Mouse (Mus musculus) neural tube, embryonic 14.5 days (tissue): ENCODE measurements around the gene Opcml. TPM values are rescaled to one million over a fixed set of nuclear protein-coding genes. Genes with fewer than 3 reads are reported as not detected.

Experiments
- ATAC-seq: fragments of 200-750 bp; cut with Nextera tagmentation; 2 replicates; pipeline ENCODE4 v1.8.0; 2017; ENCODE audit warnings: low read depth, mild to moderate bottlenecking, moderate TSS enrichment, moderate library complexity
- H3K27ac ChIP-seq: fragments of 300-500 bp; sonication (generic); 2 replicates; pipeline ENCODE4 v1.5.1; 2014; ENCODE audit warnings: low read depth, mild to moderate bottlenecking, control low read depth, low read length, moderate library complexity, mixed read lengths
- H3K27me3 ChIP-seq: fragments of 300-500 bp; sonication (generic); 2 replicates; pipeline ENCODE4 v1.6.1; 2014; ENCODE audit warnings: low read length; ENCODE audit not compliant: control insufficient read depth, insufficient read depth
- H3K36me3 ChIP-seq: fragments of 300-500 bp; sonication (generic); 2 replicates; pipeline ENCODE4 v1.6.1; 2014; ENCODE audit warnings: low read length, mixed read lengths; ENCODE audit not compliant: control insufficient read depth, insufficient read depth
- H3K4me1 ChIP-seq: fragments of 300-500 bp; sonication (generic); 2 replicates; pipeline ENCODE4 v1.6.1; 2014; ENCODE audit warnings: low read length; ENCODE audit not compliant: control insufficient read depth, insufficient read depth
- H3K4me2 ChIP-seq: fragments of 300-500 bp; sonication (generic); 2 replicates; pipeline ENCODE4 v1.6.1; 2014; ENCODE audit warnings: mild to moderate bottlenecking, low read depth, low read length, control low read depth
- H3K4me3 ChIP-seq: fragments of 300-500 bp; sonication (generic); 2 replicates; pipeline ENCODE4 v1.5.1; 2014; ENCODE audit warnings: low read depth, low read length, control low read depth, mixed read lengths
- H3K9ac ChIP-seq: fragments of 300-500 bp; sonication (generic); replicated peaks from 2 replicates; pipeline ENCODE4 v1.6.1; 2014; ENCODE audit warnings: low read depth, mild to moderate bottlenecking, control low read depth, low read length, mixed read lengths
- H3K9me3 ChIP-seq: fragments of 300-500 bp; sonication (generic); 2 replicates; pipeline ENCODE4 v1.6.1; 2016; ENCODE audit warnings: low read length; ENCODE audit not compliant: control insufficient read depth
- WGBS: fragments of 180-500 bp; shearing (Covaris S2); extraction: QIAGEN DNeasy Blood & Tissue Kit; methylation state at CpG from one replicate; pipeline ENCODE4 v1.1.7; 2014; 5-methylcytosine and 5-hydroxymethylcytosine counted together
- polyA plus RNA-seq: library from polyadenylated mRNA; unstranded; fragments of >200 nt; fragmentation: Nextera tagmentation; extraction: Ambion mirVana; gene quantifications from 2 replicates; pipeline ENCODE4 v1.2.1, GENCODE M21; 2014

Gene Opcml
- polyA plus RNA-seq, 1 experiment from 2014 or later = 49.3 TPM

- 45% methylated on average over 3 of the region's 3 CpGs for WGBS
- Histone ChIP-seq H3K27me3 (no peaks in the 10 kb centered on the region), H3K4me2 (no peak overlapping the region), H3K36me3 (no peaks in the 10 kb centered on the region), H3K9ac (no peak overlapping the region), H3K4me1 (0 out of 2 replicates have a peak, but pooled peaks cover 4% of the 10 kb centered on the region), H3K4me3 (no peak overlapping the region), H3K27ac (no peak overlapping the region), H3K9me3 (no peaks in the 10 kb centered on the region)
- ATAC-seq = no peak
These were observed 490.4 kb downstream of the Opcml start for GRCm38 (mm10) chr9:28281025-28281424.

DNA sequence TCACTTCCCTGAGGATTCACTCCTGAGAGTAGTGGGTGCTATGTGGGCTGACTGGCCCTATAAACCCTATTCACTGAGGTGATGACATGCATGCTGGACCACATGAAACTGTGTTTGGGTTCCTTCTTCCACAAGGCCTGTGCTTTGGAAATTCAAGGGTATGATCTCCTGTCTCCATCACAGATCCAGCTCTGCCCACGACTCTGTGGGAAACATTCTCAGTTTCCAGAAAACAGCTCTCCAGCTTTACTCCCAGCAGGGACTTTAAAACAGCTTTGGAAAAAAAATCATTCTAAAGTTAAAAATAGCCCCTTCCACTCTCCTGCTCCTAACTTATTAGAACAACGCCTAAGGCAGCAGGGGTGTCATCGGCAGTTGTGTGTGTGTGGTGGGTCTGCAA lies 491.0 kb downstream of the Opcml start:
- H3K27ac ChIP-seq = no peak overlapping the region

DNA sequence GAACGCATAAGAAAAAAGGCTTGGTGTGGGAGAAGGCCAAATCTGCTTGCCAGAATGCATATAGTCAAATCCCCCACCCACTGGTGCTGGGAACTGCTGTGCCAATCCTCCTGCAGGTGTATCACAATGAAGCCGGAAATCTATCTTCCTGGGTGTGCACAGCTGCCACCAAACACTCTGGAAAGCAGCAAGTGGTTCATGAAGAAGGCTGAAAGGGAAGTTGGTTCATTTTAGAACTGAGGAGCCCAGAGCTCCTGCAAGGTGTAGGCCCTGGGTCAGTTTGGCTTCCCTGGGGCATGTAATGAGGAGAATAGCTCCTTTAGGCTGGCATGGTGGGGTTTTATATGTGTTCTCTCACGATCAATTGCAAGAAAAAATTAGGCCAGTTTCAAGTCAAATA lies 494.4 kb downstream of the Opcml start:
- WGBS = 88% methylated on average over 3 of the region's 3 CpGs
- no peak for ATAC-seq
- Histone ChIP-seq H3K9ac (no peak overlapping the region), H3K36me3 (no peaks in the 10 kb centered on the region), H3K27ac (no peak overlapping the region), H3K4me2 (no peak overlapping the region), H3K27me3 (no peaks in the 10 kb centered on the region), H3K4me3 (no peak overlapping the region), H3K9me3 (no peaks in the 10 kb centered on the region), H3K4me1 (0 out of 2 replicates have a peak, but pooled peaks cover 4% of the 10 kb centered on the region)

More for the DNA sequence above, 491.0 kb downstream of the Opcml start:
- Histone ChIP-seq H3K4me2 (no peak overlapping the region), H3K36me3 (no peaks in the 10 kb centered on the region), H3K27me3 (no peaks in the 10 kb centered on the region), H3K9ac (no peak overlapping the region), H3K4me1 (0 out of 2 replicates have a peak, but pooled peaks cover 4% of the 10 kb centered on the region), H3K9me3 (no peaks in the 10 kb centered on the region), H3K4me3 (no peak overlapping the region)
- no peak for ATAC-seq
- 73% methylated on average over 3 of the region's 3 CpGs for WGBS

DNA sequence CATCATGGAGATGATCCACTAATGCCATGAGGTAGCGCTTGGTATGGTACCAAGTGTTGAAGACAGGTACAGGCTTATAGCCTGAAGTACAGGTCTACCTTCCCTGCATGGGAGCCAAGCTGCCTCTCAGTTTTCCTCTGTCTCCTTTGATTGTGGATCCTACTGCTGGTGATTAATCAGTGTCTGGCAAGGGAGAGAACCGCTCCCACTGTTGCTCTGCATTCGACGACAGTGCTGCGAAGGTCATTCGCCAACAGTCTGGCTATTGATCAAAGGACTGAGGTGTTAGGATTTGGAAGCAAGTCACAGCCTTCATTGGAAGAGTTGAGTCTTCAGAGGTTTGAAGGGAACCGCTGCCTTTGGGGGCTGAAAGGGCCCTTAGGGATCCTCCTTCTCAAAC lies 495.8 kb downstream of the Opcml start:
- no peak overlapping the region for H3K27ac ChIP-seq
- H3K4me2 ChIP-seq = no peak overlapping the region
- no peak overlapping the region for H3K4me3 ChIP-seq
- WGBS = 72% methylated on average over 7 of the region's 7 CpGs
- no peak for ATAC-seq
- H3K9me3 ChIP-seq = no peaks in the 10 kb centered on the region
- no peak overlapping the region for H3K9ac ChIP-seq
- 0 out of 2 replicates have a peak, but pooled peaks cover 2% of the 10 kb centered on the region for H3K4me1 ChIP-seq
- H3K27me3 ChIP-seq = no peaks in the 10 kb centered on the region
- H3K36me3 ChIP-seq = no peaks in the 10 kb centered on the region

DNA sequence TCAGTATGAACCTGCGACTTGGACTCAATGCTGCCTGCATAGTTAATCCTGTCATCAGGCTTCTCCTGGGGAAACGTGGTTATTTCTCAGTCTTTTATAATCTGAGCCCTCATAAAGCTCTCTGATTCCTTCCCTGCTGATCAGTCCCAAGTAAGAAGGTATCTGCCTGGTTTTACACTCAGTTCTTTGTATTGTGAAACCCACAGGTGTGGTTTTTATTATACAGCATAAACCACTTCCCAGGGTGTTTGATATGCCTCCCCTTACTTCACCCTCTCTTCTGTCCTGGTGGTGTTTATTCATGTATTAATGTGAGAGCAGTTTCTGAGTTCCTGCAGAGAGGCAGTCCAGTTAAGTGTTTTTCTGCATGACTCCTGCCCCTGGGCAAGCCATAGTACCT lies 496.9 kb downstream of the Opcml start:
- WGBS = 57% methylated on average over 2 of the region's 2 CpGs
- H3K36me3 ChIP-seq = no peaks in the 10 kb centered on the region

DNA sequence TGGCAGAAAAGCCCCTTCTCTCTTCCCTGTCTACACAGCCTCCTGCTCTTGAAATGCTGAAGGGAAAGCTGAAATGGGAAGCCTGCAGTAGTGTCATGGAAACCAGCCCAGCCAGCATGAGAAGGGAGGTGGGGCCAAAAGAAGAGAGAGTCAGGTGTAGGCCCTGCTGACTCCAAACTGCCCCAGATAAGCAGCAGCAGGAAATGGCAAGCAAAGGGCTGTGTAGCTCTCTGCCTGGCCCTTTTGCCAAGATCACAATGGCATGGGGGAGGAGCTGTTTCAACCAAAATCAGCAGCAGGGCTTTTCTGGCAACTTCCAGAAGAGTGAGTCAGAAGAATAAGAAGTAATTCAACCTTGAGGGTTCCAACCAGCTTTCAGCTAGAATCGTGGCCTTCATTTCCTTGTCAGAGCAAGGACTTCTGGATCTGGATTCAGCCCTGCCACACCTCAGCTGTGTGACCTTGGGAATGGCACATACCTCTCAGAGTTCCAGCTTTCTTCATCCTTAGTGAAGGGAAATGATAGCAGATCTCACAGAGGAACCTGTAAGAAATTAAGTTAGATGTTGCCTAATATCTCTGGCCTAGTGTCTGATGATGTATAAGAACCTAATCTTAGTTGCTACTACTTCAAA lies 499.2 kb downstream of the Opcml start:
- WGBS = 46% methylated on average over 1 of the region's 1 CpGs
- no peak overlapping the region for H3K27ac ChIP-seq
- H3K27me3 ChIP-seq = no peaks in the 10 kb centered on the region
- H3K4me3 ChIP-seq = no peak overlapping the region
- no peak overlapping the region for H3K9ac ChIP-seq
- no peak overlapping the region for H3K4me2 ChIP-seq
- H3K4me1 ChIP-seq = no peaks in the 10 kb centered on the region
- no peaks in the 10 kb centered on the region for H3K9me3 ChIP-seq
- ATAC-seq = no peak
- H3K36me3 ChIP-seq = no peaks in the 10 kb centered on the region

More for the DNA sequence above, 496.9 kb downstream of the Opcml start:
- H3K4me1 ChIP-seq = no peaks in the 10 kb centered on the region
- no peak overlapping the region for H3K27ac ChIP-seq
- no peaks in the 10 kb centered on the region for H3K27me3 ChIP-seq
- no peaks in the 10 kb centered on the region for H3K9me3 ChIP-seq
- no peak overlapping the region for H3K4me3 ChIP-seq
- no peak overlapping the region for H3K9ac ChIP-seq
- ATAC-seq = no peak
- H3K4me2 ChIP-seq = no peak overlapping the region

DNA sequence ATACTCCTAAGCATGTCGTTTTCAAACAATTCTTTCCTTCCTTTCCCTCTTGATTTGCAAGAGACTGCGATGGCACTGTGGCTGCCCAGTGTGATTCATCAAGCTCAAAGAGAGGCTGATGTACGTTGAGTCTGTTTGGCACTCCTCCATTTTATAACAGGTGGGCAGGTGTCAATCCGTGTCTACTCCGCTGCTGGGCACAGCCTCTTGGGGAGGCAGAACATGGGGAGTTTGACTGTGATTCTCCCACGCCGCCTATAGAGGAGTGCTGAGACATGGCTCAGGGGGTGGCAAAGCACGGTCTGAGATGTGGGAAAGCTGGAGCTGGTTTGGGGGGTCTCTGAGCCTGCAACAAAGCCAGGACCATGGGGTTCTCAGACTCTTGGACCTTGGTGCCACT lies 513.1 kb downstream of the Opcml start:
- H3K4me2 ChIP-seq = no peak overlapping the region
- ATAC-seq = no peak
- 73% methylated on average over 8 of the region's 8 CpGs for WGBS

GRCm38 (mm10) chr9:28306364-28307121 lies 516.0 kb downstream of the Opcml start:
- 46% methylated on average over 11 of the region's 11 CpGs for WGBS
- ATAC-seq = no peak
- Histone ChIP-seq H3K9ac (no peak overlapping the region), H3K4me3 (no peak overlapping the region), H3K4me2 (no peak overlapping the region), H3K27ac (no peak overlapping the region), H3K36me3 (no peaks in the 10 kb centered on the region), H3K4me1 (no peaks in the 10 kb centered on the region), H3K27me3 (no peaks in the 10 kb centered on the region), H3K9me3 (no peaks in the 10 kb centered on the region)

More for the DNA sequence above, 513.1 kb downstream of the Opcml start:
- Histone ChIP-seq H3K9me3 (no peaks in the 10 kb centered on the region), H3K27ac (no peak overlapping the region), H3K27me3 (no peaks in the 10 kb centered on the region), H3K4me1 (no peaks in the 10 kb centered on the region), H3K36me3 (no peaks in the 10 kb centered on the region), H3K9ac (no peak overlapping the region), H3K4me3 (no peak overlapping the region)

DNA sequence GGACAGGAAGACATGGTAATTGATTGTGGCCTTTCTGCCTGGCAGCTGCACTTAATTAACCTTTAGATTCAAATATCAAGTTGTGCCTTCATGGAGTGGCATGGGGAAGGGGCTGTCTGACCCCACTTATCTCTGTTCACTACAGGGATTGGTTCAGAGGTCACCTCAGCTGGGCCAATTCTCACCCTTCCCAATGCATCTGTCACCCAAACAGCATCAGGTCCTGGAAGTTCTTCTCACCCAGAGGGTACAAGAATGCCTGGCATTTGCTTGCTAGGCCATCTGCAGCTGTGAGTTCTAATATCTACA lies 516.5 kb downstream of the Opcml start:
- Histone ChIP-seq H3K4me3 (no peak overlapping the region), H3K9ac (no peak overlapping the region), H3K4me1 (no peaks in the 10 kb centered on the region), H3K36me3 (no peaks in the 10 kb centered on the region), H3K9me3 (no peaks in the 10 kb centered on the region), H3K27me3 (no peaks in the 10 kb centered on the region), H3K27ac (no peak overlapping the region), H3K4me2 (no peak overlapping the region)
- ATAC-seq = no peak
